Mouse (Mus musculus) kidney, adult 2 months (tissue): ENCODE results near the gene Echs1. TPM values are rescaled to one million over a fixed set of nuclear protein-coding genes. Genes with fewer than 3 reads are reported as not detected.

Experiments used
- DNase-seq: peaks from one replicate; pipeline ENCODE4 v3.0.0; 2021
- H3K27ac ChIP-seq: fragments of 200-500 bp; 2 replicates; pipeline ENCODE4 v1.5.1; 2012; ENCODE audit warnings: low read depth, low read length, control low read depth, inconsistent platforms; ENCODE audit not compliant: insufficient read depth
- H3K27me3 ChIP-seq: fragments of 200-500 bp; replicated peaks from 2 replicates; pipeline ENCODE4 v1.6.1; 2012; ENCODE audit warnings: mild to moderate bottlenecking, moderate library complexity, low read length, inconsistent platforms; ENCODE audit not compliant: control insufficient read depth, insufficient read depth
- H3K36me3 ChIP-seq: fragments of 200-500 bp; 2 replicates; pipeline ENCODE4 v1.6.1; 2012; ENCODE audit warnings: mild to moderate bottlenecking, moderate library complexity, low read length, inconsistent platforms; ENCODE audit not compliant: control insufficient read depth, insufficient read depth
- H3K4me1 ChIP-seq: fragments of 200-500 bp; 2 replicates; pipeline ENCODE4 v1.6.1; 2011; ENCODE audit warnings: low read length; ENCODE audit not compliant: control insufficient read depth, insufficient read depth
- H3K4me3 ChIP-seq: fragments of 200-500 bp; 2 replicates; pipeline ENCODE4 v1.5.1; 2011; ENCODE audit warnings: mild to moderate bottlenecking, low read depth, low read length, control low read depth; ENCODE audit not compliant: insufficient read depth
- CTCF ChIP-seq: fragments of 200-500 bp; conservative IDR thresholded peaks from 2 replicates; pipeline ENCODE4 v1.5.1; 2011; ENCODE audit warnings: low read depth, mild to moderate bottlenecking, control low read depth, low read length, moderate library complexity, mixed read lengths; ENCODE audit not compliant: insufficient read depth, insufficient read length
- POLR2A ChIP-seq: fragments of 200-500 bp; IDR thresholded peaks from one replicate; pipeline ENCODE4 v1.6.1; 2011; ENCODE audit warnings: low read depth, low read length, control low read depth
- WGBS: fragments of 180-500 bp; shearing (Covaris S2); methylation state at CpG from one replicate; pipeline ENCODE4 v1.1.7; 2018; 5-methylcytosine and 5-hydroxymethylcytosine counted together
- polyA plus RNA-seq: library from polyadenylated mRNA; depleted of rRNA; stranded (reverse); fragments of >200 nt; gene quantifications from 2 replicates; pipeline ENCODE4 v1.2.3, GENCODE M21; 2012

Echs1 gene
- polyA plus RNA-seq, 1 experiment: 381 TPM

GRCm38 (mm10) chr7:140094954-140095353 lies 21.3 kb downstream of the Echs1 start:
- no peak overlapping the region for H3K4me3 ChIP-seq
- no peak for TF ChIP-seq POLR2A
- no peak for TF ChIP-seq CTCF
- no peaks in the 10 kb centered on the region for H3K36me3 ChIP-seq
- WGBS: 29% methylated on average over 5 of the region's 5 CpGs
- H3K4me1 ChIP-seq: peaks cover 16% of the 10 kb centered on the region
- DNase-seq: no peak
- H3K27me3 ChIP-seq: no peaks in the 10 kb centered on the region
- H3K27ac ChIP-seq: no peak overlapping the region

GRCm38 (mm10) chr7:140092924-140093528 lies 23.2 kb downstream of the Echs1 start, which contains the start of gene Prap1:
Gene Prap1, plus strand, starts transcription at chr7:140093395.
- WGBS: 84% methylated on average over 5 of the region's 5 CpGs
- Histone ChIP-seq H3K27ac (no peak within 1 kb of the TSS), H3K4me3 (no peak within 1 kb of the TSS), H3K4me1 (peaks cover 16% of the 10 kb centered on the region), H3K27me3 (no peaks in the 10 kb centered on the region), H3K36me3 (no peaks in the 10 kb centered on the region)
- DNase-seq: no peak
- no peak for TF ChIP-seq POLR2A
- no peak for TF ChIP-seq CTCF

- peaks cover 11% of the 10 kb centered on the region for H3K4me1 ChIP-seq
- H3K36me3 ChIP-seq: no peaks in the 10 kb centered on the region
- TF ChIP-seq POLR2A: no peak
- no peak for DNase-seq
- no peak overlapping the region for H3K4me3 ChIP-seq
- H3K27ac ChIP-seq: no peak overlapping the region
- WGBS: 55% methylated on average over 10 of the region's 10 CpGs
- H3K27me3 ChIP-seq: no peaks in the 10 kb centered on the region
These were observed 25.7 kb downstream of the Echs1 start for GRCm38 (mm10) chr7:140090601-140091000.

GRCm38 (mm10) chr7:140082242-140082678 lies 34.0 kb downstream of the Echs1 start, which contains the start of gene Caly:
Gene Caly, minus strand, starts transcription at chr7:140082548.
- no peak for TF ChIP-seq POLR2A
- 0 out of 2 replicates have a peak, but pooled peaks have one; percentile 13 for TF ChIP-seq CTCF
- Histone ChIP-seq H3K27ac (no peak within 1 kb of the TSS), H3K4me1 (no peaks in the 10 kb centered on the region), H3K36me3 (no peaks in the 10 kb centered on the region), H3K4me3 (no peak within 1 kb of the TSS), H3K27me3 (no peaks in the 10 kb centered on the region)
- 5% methylated on average over 18 of the region's 18 CpGs for WGBS
- no peak for DNase-seq

GRCm38 (mm10) chr7:140081408-140082241 lies 34.7 kb downstream of the Echs1 start:
- Histone ChIP-seq H3K27me3 (no peaks in the 10 kb centered on the region), H3K36me3 (no peaks in the 10 kb centered on the region), H3K4me1 (no peaks in the 10 kb centered on the region), H3K27ac (no peak overlapping the region), H3K4me3 (no peak overlapping the region)
- no peak for TF ChIP-seq POLR2A
- TF ChIP-seq CTCF: no peak
- 16% methylated on average over 20 of the region's 20 CpGs for WGBS
- no peak for DNase-seq

- Histone ChIP-seq H3K4me1 (no peaks in the 10 kb centered on the region), H3K27me3 (no peaks in the 10 kb centered on the region), H3K27ac (no peak overlapping the region), H3K4me3 (no peak overlapping the region), H3K36me3 (no peaks in the 10 kb centered on the region)
- no peak for TF ChIP-seq CTCF
- TF ChIP-seq POLR2A: no peak
- DNase-seq: peak; percentile 75
- WGBS: 6% methylated on average over 24 of the region's 24 CpGs
These were observed 35.6 kb downstream of the Echs1 start for GRCm38 (mm10) chr7:140080503-140081156.

GRCm38 (mm10) chr7:140078711-140079110 lies 37.6 kb downstream of the Echs1 start:
- 7% methylated on average over 5 of the region's 5 CpGs for whole genome bisulfite sequencing
- TF ChIP-seq CTCF (peak; percentile 94), POLR2A (no peak)
- Histone ChIP-seq H3K36me3 (no peaks in the 10 kb centered on the region), H3K4me1 (no peaks in the 10 kb centered on the region), H3K27me3 (no peaks in the 10 kb centered on the region), H3K27ac (no peak overlapping the region), H3K4me3 (no peak overlapping the region)
- peak; percentile 73 for DNase-seq
